Mouse (Mus musculus) neural tube, embryonic 13.5 days (tissue): Measurements from ENCODE around the gene Cemip. TPM values are rescaled to one million over a fixed set of nuclear protein-coding genes. Genes with fewer than 3 reads are reported as not detected.

Source experiments
- ATAC-seq: fragments of 200-750 bp; cut with Nextera tagmentation; 2 replicates; pipeline ENCODE4 v1.8.0; 2017; ENCODE audit warnings: low read depth, mild to moderate bottlenecking, moderate TSS enrichment, moderate library complexity
- H3K27ac ChIP-seq: fragments of 300-500 bp; sonication (generic); replicated peaks from 2 replicates; pipeline ENCODE4 v1.5.1; 2015; ENCODE audit warnings: moderate library complexity, mild to moderate bottlenecking, inconsistent platforms
- H3K27me3 ChIP-seq: fragments of 300-500 bp; sonication (generic); 2 replicates; pipeline ENCODE4 v1.6.1; 2015; ENCODE audit warnings: mild to moderate bottlenecking, inconsistent platforms
- H3K36me3 ChIP-seq: fragments of 300-500 bp; sonication (generic); 2 replicates; pipeline ENCODE4 v1.6.1; 2015; ENCODE audit warnings: mild to moderate bottlenecking, inconsistent platforms
- H3K4me1 ChIP-seq: fragments of 300-500 bp; sonication (generic); replicated peaks from 2 replicates; pipeline ENCODE4 v1.6.1; 2015; ENCODE audit warnings: inconsistent platforms
- H3K4me2 ChIP-seq: fragments of 300-500 bp; sonication (generic); 2 replicates; pipeline ENCODE4 v1.6.1; 2015; ENCODE audit warnings: inconsistent platforms, mild to moderate bottlenecking, moderate library complexity
- H3K4me3 ChIP-seq: fragments of 300-500 bp; sonication (generic); 2 replicates; pipeline ENCODE4 v1.5.1; 2015; ENCODE audit warnings: mild to moderate bottlenecking, inconsistent platforms
- H3K9ac ChIP-seq: fragments of 300-500 bp; sonication (generic); 2 replicates; pipeline ENCODE4 v1.6.1; 2015; ENCODE audit warnings: moderate library complexity, mild to moderate bottlenecking, inconsistent platforms
- H3K9me3 ChIP-seq: fragments of 300-500 bp; sonication (generic); 2 replicates; pipeline ENCODE4 v1.6.1; 2016; ENCODE audit warnings: inconsistent platforms
- WGBS: fragments of 180-500 bp; shearing (Covaris S2); methylation state at CpG from one replicate; pipeline ENCODE4 v1.1.7; 2015; 5-methylcytosine and 5-hydroxymethylcytosine counted together
- polyA plus RNA-seq: library from polyadenylated mRNA; unstranded; fragments of >200 nt; fragmentation: Nextera tagmentation; extraction: Ambion mirVana; gene quantifications from 2 replicates; pipeline ENCODE4 v1.2.1, GENCODE M21; 2015

The Cemip gene
- polyA plus RNA-seq, 1 experiment from 2014 or later = 0.59 TPM

GRCm38 (mm10) chr7:84018291-84019266 lies 67.7 kb downstream of the Cemip start:
- no peak overlapping the region for H3K9ac ChIP-seq
- H3K4me1 ChIP-seq = no peaks in the 10 kb centered on the region; the same call in 1 of the 2 replicates
- no peaks in the 10 kb centered on the region for H3K9me3 ChIP-seq
- no peak overlapping the region for H3K27ac ChIP-seq
- H3K27me3 ChIP-seq = no peaks in the 10 kb centered on the region
- H3K4me2 ChIP-seq = no peak overlapping the region
- no peak for ATAC-seq
- 81% methylated on average over 5 of the region's 5 CpGs for WGBS
- no peak overlapping the region for H3K4me3 ChIP-seq
- H3K36me3 ChIP-seq = no peaks in the 10 kb centered on the region

GRCm38 (mm10) chr7:84015050-84015449 lies 71.3 kb downstream of the Cemip start:
- Histone ChIP-seq H3K4me2 (no peak overlapping the region), H3K27me3 (no peaks in the 10 kb centered on the region), H3K9me3 (no peaks in the 10 kb centered on the region), H3K4me1 (no peaks in the 10 kb centered on the region; the same call in 1 of the 2 replicates), H3K9ac (no peak overlapping the region), H3K27ac (no peak overlapping the region), H3K4me3 (no peak overlapping the region), H3K36me3 (no peaks in the 10 kb centered on the region)
- 94% methylated on average over 1 of the region's 1 CpGs for WGBS
- ATAC-seq = no peak

- no peaks in the 10 kb centered on the region for H3K36me3 ChIP-seq
- ATAC-seq = no peak
- no peak overlapping the region for H3K27ac ChIP-seq
- H3K4me1 ChIP-seq = no peaks in the 10 kb centered on the region; the same call in 1 of the 2 replicates
- WGBS = 85% methylated on average over 4 of the region's 4 CpGs
- no peak overlapping the region for H3K9ac ChIP-seq
- H3K9me3 ChIP-seq = no peaks in the 10 kb centered on the region
- H3K4me3 ChIP-seq = no peak overlapping the region
- no peak overlapping the region for H3K4me2 ChIP-seq
- no peaks in the 10 kb centered on the region for H3K27me3 ChIP-seq
Observed at GRCm38 (mm10) chr7:84013656-84014055, 72.6 kb downstream of the Cemip start.

GRCm38 (mm10) chr7:84004357-84004756 lies 81.9 kb downstream of the Cemip start:
- Histone ChIP-seq H3K27ac (no peak overlapping the region), H3K9ac (no peak overlapping the region), H3K36me3 (no peaks in the 10 kb centered on the region), H3K9me3 (no peaks in the 10 kb centered on the region), H3K27me3 (no peaks in the 10 kb centered on the region), H3K4me2 (no peak overlapping the region), H3K4me1 (no peaks in the 10 kb centered on the region; the same call in 1 of the 2 replicates), H3K4me3 (no peak overlapping the region)
- no peak for ATAC-seq
- 70% methylated on average over 6 of the region's 6 CpGs for WGBS

- Histone ChIP-seq H3K27ac (no peak overlapping the region), H3K9ac (no peak overlapping the region), H3K4me3 (no peak overlapping the region), H3K4me2 (no peak overlapping the region), H3K27me3 (no peaks in the 10 kb centered on the region), H3K4me1 (no peaks in the 10 kb centered on the region; the same call in 1 of the 2 replicates), H3K9me3 (no peaks in the 10 kb centered on the region), H3K36me3 (no peaks in the 10 kb centered on the region)
- WGBS = 75% methylated on average over 3 of the region's 3 CpGs
- no peak for ATAC-seq
Observed at GRCm38 (mm10) chr7:84001516-84001915, 84.8 kb downstream of the Cemip start.

- no peak overlapping the region for H3K27ac ChIP-seq
- H3K27me3 ChIP-seq = no peaks in the 10 kb centered on the region
- no peaks in the 10 kb centered on the region; the same call in 1 of the 2 replicates for H3K4me1 ChIP-seq
- no peak overlapping the region for H3K4me2 ChIP-seq
- no peaks in the 10 kb centered on the region for H3K36me3 ChIP-seq
- WGBS = 90% methylated on average over 2 of the region's 2 CpGs
- no peak for ATAC-seq
- no peak overlapping the region for H3K4me3 ChIP-seq
- no peak overlapping the region for H3K9ac ChIP-seq
- H3K9me3 ChIP-seq = no peaks in the 10 kb centered on the region
Observed at GRCm38 (mm10) chr7:84000671-84001070, 85.6 kb downstream of the Cemip start.

GRCm38 (mm10) chr7:83999647-84000046 lies 86.7 kb downstream of the Cemip start:
- WGBS = 88% methylated on average over 1 of the region's 1 CpGs

GRCm38 (mm10) chr7:83994348-83994747 lies 92.0 kb downstream of the Cemip start:
- WGBS = 98% methylated on average over 1 of the region's 1 CpGs

More at GRCm38 (mm10) chr7:83999647-84000046, 86.7 kb downstream of the Cemip start:
- no peaks in the 10 kb centered on the region for H3K36me3 ChIP-seq
- H3K27ac ChIP-seq = no peak overlapping the region
- no peak overlapping the region for H3K4me2 ChIP-seq
- no peak overlapping the region for H3K4me3 ChIP-seq
- H3K27me3 ChIP-seq = no peaks in the 10 kb centered on the region
- H3K9ac ChIP-seq = no peak overlapping the region
- H3K4me1 ChIP-seq = no peaks in the 10 kb centered on the region; the same call in 1 of the 2 replicates
- H3K9me3 ChIP-seq = no peaks in the 10 kb centered on the region
- ATAC-seq = no peak

GRCm38 (mm10) chr7:83989294-83989693 lies 97.0 kb downstream of the Cemip start:
- ATAC-seq = no peak
- H3K9ac ChIP-seq = no peak overlapping the region
- no peaks in the 10 kb centered on the region for H3K36me3 ChIP-seq
- no peaks in the 10 kb centered on the region for H3K9me3 ChIP-seq
- WGBS = 92% methylated on average over 4 of the region's 4 CpGs
- H3K27me3 ChIP-seq = no peaks in the 10 kb centered on the region
- H3K4me1 ChIP-seq = no peaks in the 10 kb centered on the region
- no peak overlapping the region for H3K4me3 ChIP-seq
- no peak overlapping the region for H3K27ac ChIP-seq
- no peak overlapping the region for H3K4me2 ChIP-seq

More at GRCm38 (mm10) chr7:83994348-83994747, 92.0 kb downstream of the Cemip start:
- H3K27ac ChIP-seq = no peak overlapping the region
- no peak overlapping the region for H3K9ac ChIP-seq
- H3K4me2 ChIP-seq = no peak overlapping the region
- H3K4me3 ChIP-seq = no peak overlapping the region
- no peaks in the 10 kb centered on the region for H3K36me3 ChIP-seq
- no peaks in the 10 kb centered on the region for H3K27me3 ChIP-seq
- H3K4me1 ChIP-seq = no peaks in the 10 kb centered on the region
- ATAC-seq = no peak
- H3K9me3 ChIP-seq = no peaks in the 10 kb centered on the region

GRCm38 (mm10) chr7:83985751-83986150 lies 100.6 kb downstream of the Cemip start:
- Histone ChIP-seq H3K9ac (no peak overlapping the region), H3K9me3 (no peaks in the 10 kb centered on the region), H3K36me3 (no peaks in the 10 kb centered on the region), H3K27ac (no peak overlapping the region), H3K27me3 (no peaks in the 10 kb centered on the region), H3K4me2 (no peak overlapping the region), H3K4me1 (no peaks in the 10 kb centered on the region), H3K4me3 (no peak overlapping the region)
- ATAC-seq = no peak
- WGBS = 94% methylated on average over 2 of the region's 2 CpGs

GRCm38 (mm10) chr7:83982566-83982965 lies 103.7 kb downstream of the Cemip start:
- WGBS = 78% methylated on average over 2 of the region's 2 CpGs

GRCm38 (mm10) chr7:83978945-83979536 lies 107.3 kb downstream of the Cemip start:
- no peak overlapping the region for H3K4me3 ChIP-seq
- WGBS = 82% methylated on average over 1 of the region's 1 CpGs
- H3K27me3 ChIP-seq = no peaks in the 10 kb centered on the region
- H3K27ac ChIP-seq = no peak overlapping the region
- no peaks in the 10 kb centered on the region for H3K9me3 ChIP-seq
- H3K4me2 ChIP-seq = no peak overlapping the region
- H3K9ac ChIP-seq = no peak overlapping the region
- no peaks in the 10 kb centered on the region for H3K36me3 ChIP-seq
- no peak for ATAC-seq
- no peaks in the 10 kb centered on the region for H3K4me1 ChIP-seq

More at GRCm38 (mm10) chr7:83982566-83982965, 103.7 kb downstream of the Cemip start:
- Histone ChIP-seq H3K9me3 (no peaks in the 10 kb centered on the region), H3K27ac (no peak overlapping the region), H3K4me1 (no peaks in the 10 kb centered on the region), H3K36me3 (no peaks in the 10 kb centered on the region), H3K27me3 (no peaks in the 10 kb centered on the region), H3K9ac (no peak overlapping the region), H3K4me2 (no peak overlapping the region), H3K4me3 (no peak overlapping the region)
- ATAC-seq = no peak
